Mouse (Mus musculus) cerebellum, adult 9-11 months (tissue): ENCODE data around the gene Akr1c12.
"Not testable (repeated sequence)": the region's sequence is repeated elsewhere in the genome, so short reads cannot be mapped to it uniquely, and the experiment has no call there.

ENCODE experiments used
- DNase-seq: peaks from one replicate; pipeline ENCODE4 v3.0.0; 2022

The Akr1c12 gene

DNA sequence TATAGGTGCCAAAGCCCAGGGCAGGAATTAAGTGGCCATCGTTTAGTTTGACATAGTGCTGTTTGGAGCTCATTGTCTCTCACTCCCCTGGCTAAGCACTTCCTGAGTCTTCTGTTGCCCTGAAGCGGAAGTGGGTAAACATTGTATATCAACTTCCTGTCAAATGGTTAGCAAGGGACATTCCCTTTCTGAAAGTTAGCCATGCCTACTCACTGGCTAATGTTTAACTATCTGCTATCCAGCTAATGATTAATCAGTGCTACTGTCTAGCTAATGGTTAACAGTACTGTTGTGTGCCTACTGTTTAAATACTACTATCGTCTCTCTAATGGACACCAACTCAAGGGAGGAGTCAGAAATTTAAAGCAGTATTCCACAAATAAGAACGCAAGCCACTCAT, at the start of gene Akr1c12:
Gene Akr1c12 (minus strand): TSS at position 150 of the 400 bp plus-strand sequence.
- no peak for DNase-seq

GRCm38 (mm10) chr13:4318773-4319172, 39.5 kb upstream of the Akr1c12 start:
- no peak for DNase-seq

- no peak for DNase-seq
These were observed 34.7 kb upstream of the Akr1c12 start for GRCm38 (mm10) chr13:4313907-4314306.

DNA sequence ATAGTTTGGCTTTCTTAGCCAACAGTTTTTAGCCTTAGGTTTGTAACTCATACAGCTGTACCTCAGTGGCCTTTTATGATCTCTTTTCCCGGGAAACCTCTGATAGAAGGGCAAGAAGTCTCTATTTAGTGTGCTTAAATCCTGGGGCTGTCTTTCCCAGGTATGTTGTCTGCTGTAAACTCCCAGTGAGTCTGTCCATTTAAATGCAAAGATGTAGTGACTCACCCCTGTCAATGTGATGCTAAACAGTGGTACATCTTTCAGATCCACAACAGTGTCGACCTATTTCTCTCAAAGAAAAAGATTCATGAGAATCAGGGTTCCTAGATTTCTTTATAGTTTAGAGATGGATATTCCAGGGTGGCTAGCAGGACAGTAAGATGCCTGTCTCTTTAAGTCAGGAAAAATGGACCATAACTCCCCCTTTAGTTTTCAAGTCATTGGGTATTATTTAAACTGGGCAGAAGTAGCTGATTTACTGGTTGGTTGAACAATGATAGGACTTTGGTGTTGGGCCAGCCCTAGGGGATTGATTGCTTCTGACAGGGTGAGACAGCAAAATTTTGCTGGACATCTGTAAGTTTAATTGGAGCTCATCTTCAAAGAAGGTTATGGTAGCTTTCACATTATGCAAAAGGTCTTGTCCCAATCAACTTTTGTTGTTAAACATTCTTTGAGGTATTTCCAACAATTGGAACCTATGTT, 25.8 kb upstream of the Akr1c12 start:
- DNase-seq: no peak

- DNase-seq: no peak
These were observed 17.8 kb upstream of the Akr1c12 start for GRCm38 (mm10) chr13:4296991-4297390.

DNA sequence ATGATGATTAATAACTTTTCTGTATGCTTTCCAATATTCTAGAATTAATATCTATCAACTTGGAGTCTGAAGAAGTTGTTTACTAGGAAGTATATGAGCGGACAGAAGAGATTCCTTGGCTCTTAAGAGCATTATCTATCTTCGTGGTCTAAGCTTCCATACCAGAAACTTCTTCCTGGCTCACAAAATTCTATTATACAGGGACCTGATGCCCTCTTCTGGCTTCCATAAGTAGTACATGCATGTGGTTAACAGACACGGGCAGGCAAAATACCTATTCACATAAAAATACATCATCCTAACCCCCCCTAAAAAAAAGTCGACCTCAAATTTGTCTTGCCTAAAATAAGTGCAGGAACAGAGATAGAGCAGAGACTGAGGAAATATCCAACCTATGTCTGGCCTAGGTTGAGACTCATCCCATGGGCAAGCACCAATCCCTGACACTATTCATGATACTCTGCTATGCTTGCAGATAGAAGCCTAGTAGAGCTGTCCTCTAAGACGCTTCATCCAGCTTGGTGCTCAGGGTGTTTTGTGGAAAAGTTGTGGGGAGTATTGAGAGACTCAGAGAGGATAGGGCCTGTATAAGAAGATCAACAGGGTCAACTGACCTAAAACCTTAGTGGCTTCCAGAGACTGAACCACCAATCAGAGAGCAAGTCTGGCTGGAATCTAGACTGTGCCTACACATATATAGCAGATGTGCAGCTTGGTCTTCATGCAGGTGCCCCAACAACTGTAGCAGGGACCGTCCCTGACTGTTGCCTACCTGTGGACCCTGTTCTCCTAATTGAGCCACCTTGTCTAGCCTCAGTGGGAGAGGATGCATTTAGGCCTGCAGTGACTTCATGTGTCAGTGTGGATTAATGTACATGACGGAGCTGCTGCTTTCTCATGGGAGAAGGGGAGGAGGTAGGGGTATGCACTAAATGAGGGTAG, 2.5 kb upstream of the Akr1c12 start:
- DNase-seq: no peak

GRCm38 (mm10) chr13:4277526-4277925, 1.7 kb downstream of the Akr1c12 start:
- no peak for DNase-seq

- no peak for DNase-seq
These were observed 8.4 kb downstream of the Akr1c12 start for GRCm38 (mm10) chr13:4270860-4271259.

- not testable (repeated sequence) for DNase-seq
These were observed 13.8 kb downstream of the Akr1c12 start for GRCm38 (mm10) chr13:4265455-4265854.

- DNase-seq: no peak
These were observed 14.2 kb downstream of the Akr1c12 start for GRCm38 (mm10) chr13:4265047-4265446.

DNA sequence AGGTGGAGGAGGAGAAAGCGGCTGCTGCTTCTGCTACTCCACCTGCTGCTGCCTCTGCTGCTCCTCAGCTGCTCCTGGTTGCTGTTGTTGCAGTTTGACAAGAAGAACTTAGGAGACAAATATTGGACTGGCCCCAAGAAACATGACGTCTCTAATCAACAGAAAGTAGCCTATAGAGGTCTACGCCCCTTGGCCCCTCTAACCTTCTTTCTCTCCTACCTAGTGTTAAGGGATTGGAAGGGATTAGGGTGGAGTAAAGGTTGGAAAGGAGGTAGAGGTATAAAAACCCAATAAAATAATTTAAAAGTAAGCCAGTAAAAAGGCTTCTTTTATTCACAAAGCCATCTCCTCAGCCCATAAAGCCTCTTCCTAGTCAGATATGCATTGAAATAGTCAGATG, 14.6 kb downstream of the Akr1c12 start:
- DNase-seq: no peak

DNA sequence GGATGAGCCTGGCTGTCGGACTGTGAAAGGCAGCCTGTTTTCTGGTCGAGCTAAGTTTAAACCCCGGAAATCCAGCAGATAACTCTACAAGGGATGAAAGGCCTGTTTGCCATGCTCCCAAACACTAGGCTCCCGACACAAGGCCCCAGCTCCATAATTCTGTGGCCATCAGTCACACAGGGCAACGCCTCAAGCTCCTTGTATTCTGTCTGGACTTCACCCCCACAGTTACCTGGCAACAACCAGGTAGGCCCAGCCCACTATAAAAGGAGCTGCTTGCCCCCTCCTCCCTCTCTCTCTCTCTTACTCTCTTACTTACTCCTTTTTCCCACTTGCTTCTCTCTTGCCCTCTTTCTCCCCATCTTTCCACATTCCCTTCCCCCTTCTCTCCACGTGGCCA, 21.9 kb downstream of the Akr1c12 start:
- no peak for DNase-seq

GRCm38 (mm10) chr13:4256894-4257293, 22.3 kb downstream of the Akr1c12 start:
- DNase-seq: not testable (repeated sequence)

- DNase-seq: no peak
These were observed 29.9 kb downstream of the Akr1c12 start for GRCm38 (mm10) chr13:4249347-4249746.

DNA sequence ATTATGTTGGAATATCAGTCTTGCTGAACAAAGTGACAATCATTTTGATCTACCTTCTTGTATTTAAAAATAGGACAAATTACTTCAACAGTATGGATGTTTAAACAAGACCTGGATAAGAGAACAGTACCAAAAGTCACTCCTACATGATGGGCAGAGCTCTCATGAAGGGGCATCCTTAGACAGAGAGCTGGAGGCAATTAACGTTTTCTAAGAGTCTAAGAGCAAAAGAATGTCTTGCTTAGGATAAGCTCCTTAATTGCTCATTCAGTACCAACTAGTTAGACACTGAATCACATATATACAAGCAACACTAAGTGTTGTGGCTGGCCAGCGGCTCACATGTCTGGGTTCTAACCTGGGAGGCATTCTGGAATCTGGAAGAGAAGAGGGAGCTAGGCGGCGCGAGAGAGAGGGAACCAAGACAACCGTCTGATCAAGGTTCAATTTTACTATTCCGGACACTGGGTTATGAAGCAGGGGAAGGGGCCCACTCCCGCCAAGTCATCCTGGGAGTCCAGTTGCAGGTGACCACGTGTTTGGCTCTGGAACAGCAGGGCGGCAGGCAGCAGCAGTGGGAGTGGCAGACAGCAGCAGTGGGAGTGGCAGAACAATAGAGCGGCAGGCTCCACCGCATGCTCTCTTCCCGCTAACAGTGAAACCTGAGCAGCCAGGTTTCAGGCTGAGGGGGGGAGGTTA, 34.2 kb downstream of the Akr1c12 start:
- DNase-seq: no peak

- no peak for DNase-seq
These were observed 45.6 kb downstream of the Akr1c12 start for GRCm38 (mm10) chr13:4233536-4234172.

GRCm38 (mm10) chr13:4233135-4233534, 46.1 kb downstream of the Akr1c12 start:
- no peak for DNase-seq

GRCm38 (mm10) chr13:4230841-4231623, 48.2 kb downstream of the Akr1c12 start:
- DNase-seq: no peak

DNA sequence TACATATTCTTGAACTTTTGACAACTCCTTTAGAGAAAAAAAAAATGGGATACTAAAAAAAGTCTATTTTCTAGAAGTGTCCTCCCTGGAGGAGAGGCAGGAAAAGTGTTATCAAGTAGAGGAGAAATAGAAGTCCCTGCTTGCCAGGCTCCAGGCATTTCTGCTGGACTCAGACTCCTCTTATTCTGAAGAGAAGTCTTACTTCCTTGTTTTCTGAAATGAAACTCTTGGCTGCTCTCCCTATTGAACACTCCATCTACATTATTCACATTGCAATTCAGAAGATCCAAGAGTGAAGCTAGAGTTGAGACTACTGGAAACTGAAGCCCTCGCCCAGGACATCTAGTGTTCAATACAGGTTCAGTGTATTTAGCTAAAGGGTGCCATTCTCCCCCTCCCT, 50.8 kb downstream of the Akr1c12 start, which contains the start of gene Akr1c19:
Gene Akr1c19 (plus strand): TSS at position 260 of the 400 bp plus-strand sequence.
- no peak for DNase-seq
